Mouse (Mus musculus) layer of hippocampus, adult 2 months (tissue): Measurements from ENCODE around the gene Gm49387. TPM values are rescaled to one million over a fixed set of nuclear protein-coding genes. Genes with fewer than 3 reads are reported as not detected.

ENCODE experiments used
- DNase-seq, 2 experiments: peaks; one replicate each; pipeline ENCODE4 v3.0.0; 2022; ENCODE audit warnings: low spot score in 2 of 2
- H3K27ac ChIP-seq: fragments of 200-600 bp; 2 replicates; pipeline ENCODE4 v1.8.1; 2022
- H3K4me3 ChIP-seq: fragments of 200-600 bp; 2 replicates; pipeline ENCODE4 v1.8.1; 2022; ENCODE audit warnings: mild to moderate bottlenecking
- CTCF ChIP-seq: fragments of 200-600 bp; conservative IDR thresholded peaks from 2 replicates; pipeline ENCODE4 v1.8.1; 2022; ENCODE audit warnings: antibody characterized with exemption, mild to moderate bottlenecking, moderate library complexity
- total RNA-seq, 2 experiments: library from RNA; stranded (reverse); gene quantifications; 2 replicates each; pipeline ENCODE4 v1.2.3; 2021

Gene Gm49387
- total RNA-seq, 2 experiments from 2014 or later = 0.95 TPM; not detected in 1

- Histone ChIP-seq H3K4me3 (no peak overlapping the region), H3K27ac (0 out of 2 replicates have a peak overlapping the region, but pooled peaks have one; percentile 3)
- TF ChIP-seq CTCF = no peak
- DNase-seq = peak; percentile 38 to 88
These were observed 68.0 kb downstream of the Gm49387 start for GRCm38 (mm10) chr14:31572561-31573175.

- DNase-seq = no peak
- no peak overlapping the region for H3K27ac ChIP-seq
- TF ChIP-seq CTCF = no peak
- H3K4me3 ChIP-seq = no peak overlapping the region
These were observed 69.3 kb downstream of the Gm49387 start for GRCm38 (mm10) chr14:31571419-31571818.

DNA sequence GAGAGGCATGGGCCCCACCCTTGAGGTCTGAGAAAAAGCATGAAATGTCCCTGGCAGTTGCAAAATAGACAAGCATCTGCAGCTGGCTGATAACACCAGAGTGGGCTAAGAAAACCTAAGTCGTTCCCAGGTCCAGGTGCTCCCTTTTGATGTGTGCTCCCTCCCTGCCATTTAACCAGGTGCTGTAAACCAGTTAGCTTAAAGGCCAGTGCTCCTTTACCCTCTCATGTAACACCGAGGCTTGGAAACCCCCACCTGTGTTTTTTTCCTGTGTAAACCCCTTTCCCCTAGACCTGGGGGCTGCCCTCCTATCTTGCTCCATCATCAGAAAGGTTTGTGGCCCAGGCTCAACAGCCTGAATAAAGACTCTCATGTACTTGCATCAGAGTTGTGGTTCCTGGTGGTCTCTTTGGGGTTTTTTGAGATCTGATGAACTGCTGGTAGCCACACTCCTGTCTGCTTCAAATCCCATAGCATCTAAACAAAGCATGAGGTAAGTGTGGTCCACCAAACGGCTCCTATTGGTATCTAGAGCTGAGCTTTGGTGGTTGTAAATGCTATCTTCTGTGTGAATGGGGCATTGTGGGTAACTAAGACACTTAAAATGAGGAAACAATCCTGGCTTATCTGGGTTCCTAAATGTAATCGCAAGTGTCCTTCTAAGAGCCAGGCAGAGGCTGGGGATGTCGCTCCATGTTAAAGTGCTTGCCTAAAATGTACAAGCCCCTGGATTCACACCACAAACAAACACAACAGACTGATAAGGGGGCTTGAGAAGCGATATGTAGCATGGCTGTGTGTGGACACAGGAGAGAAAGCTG lies 70.3 kb downstream of the Gm49387 start:
- DNase-seq = no peak
- no peak for TF ChIP-seq CTCF
- Histone ChIP-seq H3K27ac (no peak overlapping the region), H3K4me3 (no peak overlapping the region)

DNA sequence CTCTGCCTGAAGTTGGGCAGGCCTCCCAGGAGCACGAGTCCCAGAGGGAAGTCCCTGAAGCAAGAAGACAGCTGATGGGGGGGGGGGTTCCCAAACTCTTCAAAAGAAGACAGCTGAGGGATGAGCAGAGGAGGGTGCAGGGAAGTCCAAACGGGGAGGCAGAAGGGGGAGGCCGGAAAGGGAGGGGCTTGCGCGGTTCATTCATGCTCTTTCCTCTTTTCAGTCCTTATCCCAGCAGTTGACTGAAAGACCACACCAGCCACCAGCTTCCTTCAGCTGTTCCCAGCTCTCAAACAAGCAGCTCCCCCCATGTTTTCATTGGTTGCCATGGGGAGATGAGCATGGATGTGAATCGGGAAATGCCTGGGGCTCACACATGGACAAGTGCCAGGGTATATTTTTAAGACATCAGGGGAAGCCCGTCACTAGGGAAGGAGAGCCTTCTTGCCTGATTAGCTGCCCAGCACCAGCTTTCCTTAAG lies 71.5 kb downstream of the Gm49387 start:
- TF ChIP-seq CTCF = no peak
- no peak for DNase-seq
- H3K4me3 ChIP-seq = no peak overlapping the region
- H3K27ac ChIP-seq = no peak overlapping the region

DNA sequence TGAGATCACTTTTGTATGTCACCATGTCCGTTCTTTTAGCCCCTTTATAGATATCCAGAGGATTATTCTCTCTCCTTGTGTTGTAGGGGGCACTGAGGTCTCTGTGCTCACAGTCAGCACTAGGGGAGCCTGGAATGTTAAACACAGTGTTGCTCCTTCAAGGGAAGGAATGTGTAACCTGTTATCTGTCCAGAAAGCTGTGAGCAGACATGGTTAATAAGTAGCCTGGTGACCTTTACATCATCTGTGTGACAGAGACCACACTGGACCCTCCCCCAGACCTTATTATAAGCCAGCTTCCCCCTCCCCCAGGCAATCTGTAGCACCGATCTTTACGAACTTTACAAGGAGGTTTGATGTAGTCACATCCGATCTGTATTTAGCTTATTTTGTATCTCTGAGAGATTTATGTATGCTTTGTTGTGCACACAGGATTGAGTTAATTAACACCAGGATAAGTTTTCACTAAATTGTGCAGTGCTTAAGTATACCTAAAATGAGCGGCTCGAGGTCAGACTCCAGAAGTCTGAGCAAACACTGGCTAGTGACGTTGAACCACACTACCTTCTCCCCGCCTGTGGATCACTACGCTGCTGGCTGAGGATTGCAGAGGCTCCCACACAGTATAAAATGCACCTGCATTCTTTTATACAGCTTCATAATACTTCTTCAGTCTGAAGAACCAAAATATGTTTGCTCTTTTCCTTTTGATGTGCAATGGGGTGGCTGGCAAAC lies 75.0 kb downstream of the Gm49387 start:
- DNase-seq = no peak
- no peak for TF ChIP-seq CTCF
- no peak overlapping the region for H3K27ac ChIP-seq
- no peak overlapping the region for H3K4me3 ChIP-seq

GRCm38 (mm10) chr14:31564452-31565179 lies 76.1 kb downstream of the Gm49387 start:
- no peak overlapping the region for H3K27ac ChIP-seq
- TF ChIP-seq CTCF = no peak
- no peak overlapping the region for H3K4me3 ChIP-seq
- DNase-seq = no peak

DNA sequence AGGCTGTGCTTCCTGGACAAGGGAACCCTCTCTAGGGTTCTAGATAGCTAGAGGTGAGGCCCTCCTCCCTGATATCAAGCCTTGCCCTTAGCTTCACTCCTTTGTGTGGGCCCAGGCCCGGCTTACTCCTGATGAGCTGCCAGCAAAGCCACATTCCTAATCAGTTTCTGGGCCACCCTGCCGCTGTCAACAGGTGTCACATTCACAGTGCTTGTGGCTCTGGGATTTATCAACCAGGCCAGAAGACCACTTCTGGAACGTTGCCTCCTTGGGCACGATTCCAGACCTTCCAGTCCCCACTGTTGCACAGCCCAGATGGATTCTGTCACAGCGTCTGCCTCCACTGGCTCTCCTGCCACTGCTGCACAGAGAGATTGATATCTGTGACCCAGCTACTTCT lies 79.8 kb downstream of the Gm49387 start:
- H3K4me3 ChIP-seq = no peak overlapping the region
- DNase-seq = no peak
- no peak for TF ChIP-seq CTCF

DNA sequence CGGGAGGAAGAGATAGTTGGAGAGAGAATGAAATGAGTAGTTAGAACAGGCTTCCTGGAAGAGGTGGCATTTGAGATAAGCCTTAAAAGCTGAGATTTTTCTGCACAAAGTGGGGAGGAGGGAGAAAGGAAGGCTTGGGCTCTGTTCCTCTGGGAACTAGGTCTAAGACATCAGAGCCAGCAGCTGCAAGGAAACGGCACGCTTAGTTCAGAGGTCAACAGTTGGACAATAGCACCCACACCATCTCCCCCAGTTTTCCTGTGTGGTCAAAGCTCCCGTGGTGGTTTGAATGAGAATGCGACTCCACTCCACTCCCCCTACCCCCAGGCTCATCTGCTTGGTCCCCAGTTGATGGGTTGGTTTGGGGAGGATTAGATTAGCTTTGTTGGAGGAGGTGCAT lies 81.5 kb downstream of the Gm49387 start:
- no peak for DNase-seq
- no peak for TF ChIP-seq CTCF
- H3K4me3 ChIP-seq = no peak overlapping the region
- no peak overlapping the region for H3K27ac ChIP-seq

More for the DNA sequence above, 79.8 kb downstream of the Gm49387 start:
- no peak overlapping the region for H3K27ac ChIP-seq

DNA sequence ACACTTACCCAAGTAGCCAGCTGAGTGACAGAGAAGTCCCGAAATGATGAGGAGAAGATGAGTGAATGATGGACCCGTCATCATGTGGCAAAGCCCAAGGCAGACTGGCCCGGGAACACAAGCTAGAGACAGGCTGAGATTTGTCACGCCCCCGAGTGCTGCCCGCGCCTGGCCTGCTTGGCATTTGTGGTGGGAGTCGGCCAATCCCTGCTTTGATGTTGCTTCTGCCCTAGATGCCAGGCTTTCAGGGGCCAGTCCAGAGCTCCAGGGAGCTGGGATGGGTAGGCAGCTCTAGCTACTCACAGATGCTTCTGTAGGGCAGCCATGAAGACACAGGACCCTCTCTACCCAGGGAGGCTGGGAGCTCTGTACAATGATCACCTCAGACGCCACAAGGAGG lies 82.9 kb downstream of the Gm49387 start:
- Histone ChIP-seq H3K27ac (no peak overlapping the region), H3K4me3 (no peak overlapping the region)
- no peak for TF ChIP-seq CTCF
- DNase-seq = no peak

- no peak for TF ChIP-seq CTCF
- no peak for DNase-seq
- H3K27ac ChIP-seq = no peak overlapping the region
- no peak overlapping the region for H3K4me3 ChIP-seq
These were observed 83.4 kb downstream of the Gm49387 start for GRCm38 (mm10) chr14:31557273-31557672.

- H3K27ac ChIP-seq = no peak overlapping the region
- no peak for DNase-seq
- no peak for TF ChIP-seq CTCF
- no peak overlapping the region for H3K4me3 ChIP-seq
These were observed 84.0 kb downstream of the Gm49387 start for GRCm38 (mm10) chr14:31556526-31557260.

GRCm38 (mm10) chr14:31555963-31556434 lies 84.7 kb downstream of the Gm49387 start:
- TF ChIP-seq CTCF = no peak
- H3K27ac ChIP-seq = no peak overlapping the region
- no peak overlapping the region for H3K4me3 ChIP-seq
- no peak for DNase-seq
